Mouse (Mus musculus) effector memory CD4-positive, alpha-beta T cell, adult 7 months (primary cell): Measurements from ENCODE around the gene Ascc3. TPM values are rescaled to one million over a fixed set of nuclear protein-coding genes. Genes with fewer than 3 reads are reported as not detected.

Source experiments
- polyA plus RNA-seq: library from polyadenylated mRNA; unstranded; fragments of 100-300 nt; shearing (Covaris generic); gene quantifications from one replicate; pipeline ENCODE4 v1.2.1, GENCODE M21; 2017

Gene Ascc3
- polyA plus RNA-seq = 74.9 TPM

DNA sequence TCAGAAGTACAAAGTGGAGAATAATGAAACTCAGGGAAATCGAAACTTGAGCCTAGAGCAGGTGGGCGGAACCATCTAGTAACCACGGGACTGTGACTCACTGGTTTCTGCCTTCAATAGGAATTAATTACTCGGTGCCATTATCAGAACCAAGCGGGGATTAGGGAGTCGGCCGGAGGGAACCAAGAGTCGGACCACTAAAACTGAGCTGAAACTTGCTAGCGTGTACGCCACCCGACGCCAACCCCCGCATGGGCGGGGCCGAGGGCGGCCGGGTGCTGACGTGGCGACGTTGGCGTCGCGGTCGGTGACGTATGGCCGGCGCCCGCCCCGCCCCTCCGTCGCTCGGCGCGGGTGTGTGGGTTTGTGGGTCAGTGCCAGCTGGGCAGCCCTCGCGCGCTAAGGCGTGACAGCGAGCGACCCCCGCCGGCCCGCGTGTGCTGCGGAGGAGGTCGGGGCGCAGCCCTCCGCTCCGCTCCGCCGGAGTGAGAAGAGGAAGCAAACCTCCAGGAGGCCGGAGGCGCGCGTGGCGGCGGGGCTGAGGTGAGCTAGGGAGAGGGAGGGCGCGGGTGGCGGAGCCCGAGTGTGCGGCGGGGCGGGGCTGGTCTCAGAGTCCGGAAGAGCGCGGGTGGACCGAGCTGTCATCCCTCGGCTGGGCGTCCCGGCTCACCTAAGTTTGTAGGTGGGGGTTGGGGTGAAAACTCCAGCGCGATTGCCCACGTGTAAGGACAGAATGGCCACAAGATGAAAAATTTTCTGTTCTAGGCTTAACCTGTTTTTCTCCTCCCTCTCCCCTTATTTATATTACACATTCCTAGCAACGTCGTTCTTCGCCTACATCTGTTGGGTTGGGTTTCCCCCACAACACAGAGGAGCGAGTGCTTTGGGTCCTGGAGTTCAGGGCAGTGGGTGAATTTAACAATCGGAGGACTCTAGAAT, at the start of gene Ascc3:
Gene Ascc3, plus strand, starts transcription at position 315 of the 939 bp plus-strand sequence.

DNA sequence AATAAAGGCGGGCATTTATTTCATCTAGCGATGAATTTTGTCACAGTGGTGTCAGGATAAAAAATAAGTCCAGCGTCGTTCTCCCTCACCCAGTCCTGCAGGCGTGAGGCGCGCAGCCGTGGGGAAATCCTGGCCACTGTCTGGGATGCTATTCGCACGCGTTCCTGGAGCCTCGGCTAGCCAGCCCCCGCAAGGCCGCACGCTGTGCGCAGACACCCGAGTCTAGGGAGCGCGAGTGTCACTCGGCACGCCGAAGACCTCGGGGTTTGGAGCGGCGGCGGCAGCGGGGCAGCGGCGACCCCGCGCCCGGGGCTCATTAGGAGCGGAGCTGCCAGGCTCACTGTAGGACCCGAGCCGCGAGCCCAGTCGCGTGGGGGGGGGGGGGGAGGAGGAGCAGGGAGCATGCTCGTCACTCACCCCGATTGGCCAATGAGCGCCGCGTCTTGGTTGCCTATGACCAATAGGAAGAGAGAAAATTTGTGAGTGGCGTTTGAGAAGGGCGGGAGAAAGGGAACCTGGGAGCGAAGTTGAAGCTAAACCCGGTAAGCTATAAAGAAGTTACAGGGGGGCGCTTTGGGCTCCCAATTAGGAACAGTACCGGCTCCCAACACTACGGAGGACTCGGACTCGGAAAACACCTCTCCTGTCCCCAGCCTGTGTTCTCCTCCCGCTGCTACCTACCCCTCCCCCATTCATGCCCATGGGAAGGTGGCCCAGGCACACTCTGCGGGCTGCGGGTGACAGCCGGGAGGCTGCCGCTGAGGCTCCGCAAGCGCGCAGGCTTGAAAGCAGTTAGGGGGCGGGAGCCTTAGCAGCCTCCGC, 301.9 kb downstream of the Ascc3 start, which contains the start of gene Sim1:
Gene Sim1, plus strand, starts transcription at position 585 of the 822 bp plus-strand sequence.

